Mouse (Mus musculus) right cerebral cortex, adult 2 months (tissue): ENCODE measurements around the gene Gm13697.
"Not testable (repeated sequence)": the region's sequence is repeated elsewhere in the genome, so short reads cannot be mapped to it uniquely, and the experiment has no call there.

ENCODE experiments used
- DNase-seq, 2 experiments: peaks; one replicate each; pipeline ENCODE4 v3.0.0; 2021 to 2022; ENCODE audit warnings: low spot score in 2 of 2

Gm13697 gene

GRCm38 (mm10) chr2:83984443-83984842 is at the start of gene Gm13697:
Gene Gm13697 (plus strand): TSS chr2:83984743.
- not testable (repeated sequence) for DNase-seq

GRCm38 (mm10) chr2:83940931-83941361 is 43.6 kb upstream of the Gm13697 start, which contains the start of gene Zswim2:
Gene Zswim2 (minus strand): TSS chr2:83941228.
- peak; percentile 95 to 97 for DNase-seq

- no peak for DNase-seq
These were observed 43.2 kb upstream of the Gm13697 start for GRCm38 (mm10) chr2:83941378-83941777.

- DNase-seq: no peak
These were observed 42.8 kb upstream of the Gm13697 start for GRCm38 (mm10) chr2:83941792-83942191.

- DNase-seq: not testable (repeated sequence)
These were observed 29.1 kb upstream of the Gm13697 start, which contains the start of gene Gm13698 for GRCm38 (mm10) chr2:83955393-83955792. Gene Gm13698 (plus strand): TSS chr2:83955693.

GRCm38 (mm10) chr2:83961203-83961602 is 23.3 kb upstream of the Gm13697 start, which contains the start of gene Gm13693:
Gene Gm13693 (plus strand): TSS chr2:83961503.
- DNase-seq: not testable (repeated sequence)

GRCm38 (mm10) chr2:83967013-83967412 is 17.5 kb upstream of the Gm13697 start, which contains the start of gene Gm13695:
Gene Gm13695 (plus strand): TSS chr2:83967313.
- not testable (repeated sequence) for DNase-seq

GRCm38 (mm10) chr2:83972823-83973222 is 11.7 kb upstream of the Gm13697 start, which contains the start of gene Gm13696:
Gene Gm13696 (plus strand): TSS chr2:83973123.
- DNase-seq: not testable (repeated sequence)

- not testable (repeated sequence) for DNase-seq
These were observed 5.9 kb upstream of the Gm13697 start, which contains the start of gene Gm13694 for GRCm38 (mm10) chr2:83978633-83979032. Gene Gm13694 (plus strand): TSS chr2:83978933.

- not testable (repeated sequence) for DNase-seq
These were observed 5.7 kb downstream of the Gm13697 start, which contains the start of gene Gm13691 for GRCm38 (mm10) chr2:83990253-83990652. Gene Gm13691 (plus strand): TSS chr2:83990553.

GRCm38 (mm10) chr2:83993639-83994255 is 9.2 kb downstream of the Gm13697 start:
- DNase-seq: not testable (repeated sequence)

- DNase-seq: not testable (repeated sequence)
These were observed 10.0 kb downstream of the Gm13697 start for GRCm38 (mm10) chr2:83994526-83994925.

GRCm38 (mm10) chr2:84008913-84009312 is 24.4 kb downstream of the Gm13697 start:
- DNase-seq: no peak

GRCm38 (mm10) chr2:84009818-84010217 is 25.3 kb downstream of the Gm13697 start:
- DNase-seq: no peak

- DNase-seq: no peak
These were observed 30.0 kb downstream of the Gm13697 start for GRCm38 (mm10) chr2:84014572-84014971.

GRCm38 (mm10) chr2:84016291-84016690 is 31.7 kb downstream of the Gm13697 start:
- not testable (repeated sequence) for DNase-seq

GRCm38 (mm10) chr2:84018330-84018729 is 33.8 kb downstream of the Gm13697 start:
- no peak for DNase-seq

- DNase-seq: no peak
These were observed 35.2 kb downstream of the Gm13697 start for GRCm38 (mm10) chr2:84019519-84020305.

- no peak for DNase-seq
These were observed 37.4 kb downstream of the Gm13697 start for GRCm38 (mm10) chr2:84021930-84022329.

- DNase-seq: peak; percentile 60 to 66
These were observed 38.4 kb downstream of the Gm13697 start for GRCm38 (mm10) chr2:84022905-84023304.

GRCm38 (mm10) chr2:84023319-84023718 is 38.8 kb downstream of the Gm13697 start:
- no peak for DNase-seq

- no peak for DNase-seq
These were observed 40.7 kb downstream of the Gm13697 start for GRCm38 (mm10) chr2:84025217-84025616.
